Mouse (Mus musculus) spleen, adult 2 months (tissue): ENCODE results near the gene Nme9.

Experiments
- CTCF ChIP-seq: fragments of 200-500 bp; IDR thresholded peaks from 2 replicates; pipeline ENCODE4 v1.5.1; 2011; ENCODE audit warnings: mild to moderate bottlenecking, inconsistent platforms; ENCODE audit not compliant: insufficient read depth, insufficient read length, insufficient replicate concordance; ENCODE audit errors: extremely low read depth
- POLR2A ChIP-seq: fragments of 200-500 bp; IDR thresholded peaks from 2 replicates; pipeline ENCODE4 v1.6.1; 2011; ENCODE audit warnings: low read depth, low read length, inconsistent platforms

DNA sequence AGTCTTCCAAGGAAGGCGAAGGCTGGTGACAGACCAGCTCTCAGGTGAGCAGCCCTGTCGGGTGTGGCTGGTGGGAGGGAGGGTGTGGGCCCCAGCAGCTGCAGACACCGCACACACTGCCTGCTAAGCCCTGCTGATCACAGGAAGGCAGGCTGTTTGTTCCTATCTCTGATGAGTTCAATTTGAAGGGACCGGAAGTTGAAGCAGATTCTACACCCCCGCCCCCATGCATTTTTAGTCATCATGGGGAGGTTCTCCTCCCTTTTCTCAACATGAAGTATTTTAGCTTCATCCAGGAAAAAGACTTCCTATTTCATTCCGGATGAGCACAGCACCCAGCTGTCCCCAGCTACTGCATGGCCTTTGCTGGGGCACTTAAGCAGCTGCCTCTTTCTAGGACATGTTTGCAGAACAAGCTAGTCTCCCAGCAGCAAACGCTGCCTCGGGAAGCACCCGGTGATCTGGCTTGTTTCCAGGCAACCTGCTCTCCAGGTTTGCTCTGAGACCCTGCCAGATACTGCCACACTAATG is 28.0 kb downstream of the Nme9 start:
- TF ChIP-seq CTCF = no peak
- TF ChIP-seq POLR2A = no peak
